Mouse (Mus musculus) lung, postnatal 14 days (tissue): ENCODE data around the gene Pa2g4.
A peak's percentile ranks its signal among the peaks of the same experiment; 100 is the strongest.
"Not testable (repeated sequence)": the region's sequence is repeated elsewhere in the genome, so short reads cannot be mapped to it uniquely, and the experiment has no call there.

ENCODE experiments used
- DNase-seq: peaks from one replicate; pipeline ENCODE4 v3.0.0; 2021

Pa2g4 gene

DNA sequence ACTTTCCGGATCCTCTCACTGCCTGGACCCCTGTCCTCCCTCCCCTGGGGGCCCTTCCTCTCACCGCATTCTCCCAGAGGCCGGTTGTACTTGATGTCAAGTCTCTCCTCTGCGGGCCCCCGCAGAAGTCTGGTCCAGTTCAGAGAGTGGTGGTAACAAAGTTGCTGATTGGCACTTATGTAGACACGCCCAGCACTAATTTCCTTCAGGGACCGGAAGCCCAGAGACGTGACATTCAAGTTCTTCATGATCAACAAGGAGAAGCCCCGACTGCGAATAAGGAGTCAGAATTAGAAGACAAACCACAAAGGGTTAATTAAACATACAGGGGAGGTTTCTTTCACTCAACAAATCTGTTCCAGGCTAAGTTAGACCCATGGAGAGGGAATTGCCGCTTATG is 12.5 kb upstream of the Pa2g4 start:
- no peak for DNase-seq

DNA sequence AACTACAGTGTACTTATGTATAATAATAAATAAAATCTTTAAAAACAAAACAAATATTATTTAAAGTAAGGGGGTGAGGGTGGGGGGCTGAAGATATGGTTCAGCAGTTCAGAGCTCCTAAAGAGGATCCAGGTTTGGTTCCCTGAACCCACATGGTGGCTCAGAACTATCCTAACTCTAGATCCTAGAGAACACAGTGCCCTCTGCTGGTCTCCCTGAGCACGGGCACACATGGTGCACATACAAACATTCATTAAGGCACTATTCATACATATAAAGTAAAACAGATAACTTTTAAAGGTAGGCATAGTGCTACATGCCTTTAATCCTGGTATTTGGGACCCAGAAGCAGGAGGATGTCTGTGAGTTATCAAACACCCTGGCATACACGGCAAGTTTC is 9.3 kb upstream of the Pa2g4 start:
- DNase-seq: no peak

DNA sequence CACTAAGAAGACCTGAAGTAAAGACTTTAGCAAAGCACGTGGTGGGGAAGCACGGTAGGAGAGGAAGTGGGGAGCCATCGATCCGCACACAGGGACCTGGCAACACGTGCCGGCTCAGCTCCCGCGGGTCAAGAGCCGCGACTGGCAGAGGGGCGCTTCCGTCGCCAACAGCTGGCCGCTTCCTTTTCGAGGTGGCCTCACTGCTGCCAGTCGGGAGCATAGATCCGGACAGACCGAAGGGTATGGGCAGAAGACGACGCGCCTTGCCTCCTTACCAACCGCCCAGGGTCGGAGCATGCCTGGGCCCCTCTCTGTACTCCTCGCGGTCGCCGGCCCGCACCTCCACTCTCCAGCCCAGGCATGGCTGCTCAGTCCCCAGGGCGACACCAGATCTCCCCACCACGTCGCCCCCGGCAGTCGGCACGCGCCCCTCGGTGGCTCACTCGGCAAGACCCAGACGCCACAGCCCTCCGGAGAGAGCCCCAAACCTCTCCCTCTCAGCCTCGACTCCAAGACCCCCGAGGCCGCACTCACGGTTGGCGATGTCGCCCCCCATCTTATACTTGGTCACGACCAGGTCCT is 490 bp downstream of the Pa2g4 start:
- peak; percentile 24 for DNase-seq

DNA sequence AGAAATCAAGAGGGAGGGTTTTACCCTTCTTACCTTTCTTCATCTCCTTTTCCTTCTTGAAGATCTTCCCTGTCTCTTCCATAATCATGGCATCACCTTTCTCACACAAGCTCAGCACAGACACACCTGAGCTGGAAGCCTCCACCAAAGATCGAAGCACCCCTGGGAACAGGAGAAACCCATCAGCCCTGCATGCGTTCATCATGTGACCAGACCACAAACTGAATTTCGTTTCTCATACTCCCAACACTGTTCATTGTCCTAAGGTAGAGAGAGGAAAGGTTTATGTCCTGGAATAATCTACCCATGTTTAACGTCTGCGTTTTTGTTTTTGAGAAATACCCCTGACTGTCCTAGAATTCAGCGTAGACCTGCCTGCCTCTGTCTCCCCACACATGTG is 2.2 kb downstream of the Pa2g4 start:
- DNase-seq: no peak

DNA sequence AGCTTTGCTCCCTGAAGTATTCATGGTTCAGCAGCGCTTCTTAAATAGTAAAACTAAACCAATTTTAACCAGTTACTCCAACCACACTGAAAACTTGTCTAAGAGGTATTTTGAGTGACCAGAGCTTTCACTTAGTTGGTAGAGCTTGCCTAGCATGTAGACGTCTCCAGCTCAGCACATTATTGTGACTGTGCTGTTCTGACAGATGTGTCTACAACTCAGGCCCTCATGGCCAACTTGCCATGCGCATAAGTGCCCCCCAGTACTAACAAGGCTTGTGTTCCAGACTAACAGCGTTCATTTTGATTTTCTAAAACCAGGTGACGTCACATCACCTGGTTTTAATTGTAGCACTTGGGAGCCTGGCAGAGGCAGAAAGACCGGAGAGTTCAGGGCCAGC is 8.8 kb downstream of the Pa2g4 start:
- no peak for DNase-seq

DNA sequence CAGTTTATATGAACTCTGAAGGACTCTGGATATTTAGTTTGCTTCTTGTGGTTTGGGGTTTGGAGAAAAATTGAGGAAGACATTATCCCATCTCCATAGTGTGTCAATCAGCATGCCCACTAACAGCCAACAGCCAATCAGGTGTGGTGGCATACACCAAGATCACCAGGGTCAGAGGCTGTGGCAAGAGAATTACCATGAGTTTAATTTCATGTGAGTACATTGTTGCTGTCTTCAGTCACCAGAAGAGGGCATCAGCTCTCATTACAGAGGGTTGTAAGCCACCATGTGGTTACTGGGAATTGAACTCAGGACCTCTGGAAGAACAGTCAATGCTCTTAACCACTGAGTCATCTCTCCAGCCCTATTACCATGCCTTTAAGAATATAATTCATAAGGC is 9.5 kb downstream of the Pa2g4 start:
- DNase-seq: no peak

DNA sequence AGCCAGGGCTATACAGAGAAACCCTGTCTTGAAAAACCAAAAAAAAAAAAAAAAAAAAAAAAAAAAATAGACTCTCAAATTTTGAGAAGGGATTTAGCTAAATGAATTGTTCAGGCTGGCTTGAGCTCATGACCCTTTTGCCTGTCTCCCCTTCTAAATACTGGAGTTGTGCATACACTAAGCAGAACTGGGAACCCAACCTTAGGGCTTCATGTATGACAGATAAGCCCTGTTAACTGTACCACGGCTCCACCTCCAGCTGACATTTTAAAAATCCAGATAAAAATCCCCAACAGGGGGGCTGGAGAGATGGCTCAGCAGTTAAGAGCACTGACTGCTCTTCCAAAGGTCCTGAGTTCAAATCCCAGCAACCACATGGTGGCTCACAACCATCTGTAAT is 10.2 kb downstream of the Pa2g4 start:
- DNase-seq: not testable (repeated sequence)

DNA sequence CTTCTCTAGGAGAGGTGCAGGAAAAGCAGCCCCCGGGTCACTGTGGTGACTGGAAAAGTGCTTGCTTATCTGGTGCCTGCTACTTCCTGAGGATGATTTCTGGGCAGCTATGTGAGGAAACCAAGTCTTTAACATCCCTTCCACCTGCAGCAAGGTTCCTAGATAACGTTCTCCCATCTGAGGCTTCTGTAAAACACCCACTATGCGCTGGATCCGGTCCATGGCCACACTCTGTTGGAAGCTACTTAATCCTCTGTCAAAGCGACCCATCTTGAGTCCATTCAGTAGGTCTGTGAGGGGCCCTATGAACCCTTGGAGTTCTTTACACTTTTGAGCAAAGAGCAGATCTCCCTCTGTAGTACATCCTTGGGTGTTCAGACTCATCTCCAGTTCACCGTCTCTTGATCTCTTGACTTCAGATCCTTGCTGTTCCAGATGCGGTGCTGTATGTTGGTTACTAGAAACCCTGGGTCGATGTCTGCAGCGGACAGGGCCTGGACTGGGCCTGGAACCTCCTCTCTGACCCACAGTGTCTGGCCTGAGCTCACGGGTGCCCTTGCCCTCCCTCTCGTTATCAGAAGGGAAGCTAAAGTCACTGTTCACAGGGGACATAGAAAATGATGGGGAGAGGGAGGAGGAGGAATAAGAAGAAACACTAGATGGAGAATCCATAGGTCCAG is 15.5 kb downstream of the Pa2g4 start:
- not testable (repeated sequence) for DNase-seq

DNA sequence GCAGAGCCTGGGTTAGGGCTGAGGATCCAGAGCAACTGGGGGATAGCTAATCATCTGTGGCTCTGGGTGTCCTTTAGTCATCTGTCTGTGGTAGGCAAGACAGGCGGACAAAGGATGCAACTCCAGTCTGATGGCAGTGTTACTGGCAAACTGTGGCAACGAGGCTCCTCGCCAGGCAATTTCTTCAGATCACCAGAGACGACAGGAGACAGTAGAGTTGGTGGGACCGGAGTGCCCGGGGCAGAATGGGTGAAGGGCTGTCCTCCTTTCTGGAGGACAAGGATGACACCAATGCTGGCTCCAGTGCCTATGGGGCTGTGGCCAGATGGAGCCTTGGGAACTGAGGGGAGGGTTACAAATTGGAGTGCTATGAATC is 16.1 kb downstream of the Pa2g4 start:
- DNase-seq: not testable (repeated sequence)

DNA sequence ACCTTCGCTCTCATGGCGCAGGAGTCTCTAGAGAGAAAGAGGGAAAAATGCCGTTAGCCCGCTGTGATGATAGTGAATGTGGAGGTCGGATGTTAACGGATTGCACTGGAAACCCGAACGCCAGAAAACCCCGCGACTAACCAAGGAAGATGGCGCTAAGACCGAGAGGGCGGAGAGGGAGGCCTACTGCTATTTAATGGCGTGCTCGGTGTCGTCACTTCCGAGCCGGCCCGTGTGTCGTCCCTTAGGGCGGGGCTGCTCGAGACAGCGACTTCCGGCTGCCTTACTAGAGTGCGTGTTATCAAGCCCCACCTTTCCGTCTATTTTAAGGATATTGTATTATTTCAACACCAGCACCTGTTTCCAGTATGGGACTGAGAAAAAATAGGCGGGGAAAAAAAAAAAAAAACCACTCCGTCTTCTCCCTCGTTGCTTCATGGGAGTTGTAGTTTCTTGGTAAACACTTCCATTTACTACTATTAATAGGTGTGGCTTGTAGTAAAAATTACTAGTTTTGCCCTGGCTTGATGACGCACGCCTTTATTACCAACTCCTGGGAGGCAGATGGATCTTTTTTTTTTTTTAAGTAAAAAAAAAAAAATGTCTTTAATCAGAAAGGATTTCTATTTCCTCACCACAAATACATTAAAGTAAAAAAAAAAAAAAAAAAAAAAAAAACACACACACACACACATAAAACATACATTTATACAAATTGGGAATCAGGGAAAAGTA is 16.7 kb downstream of the Pa2g4 start, which contains the start of gene Rpl41:
Gene Rpl41 (minus strand): TSS at position 359 of the 735 bp plus-strand sequence.
- peak; percentile 91 for DNase-seq

DNA sequence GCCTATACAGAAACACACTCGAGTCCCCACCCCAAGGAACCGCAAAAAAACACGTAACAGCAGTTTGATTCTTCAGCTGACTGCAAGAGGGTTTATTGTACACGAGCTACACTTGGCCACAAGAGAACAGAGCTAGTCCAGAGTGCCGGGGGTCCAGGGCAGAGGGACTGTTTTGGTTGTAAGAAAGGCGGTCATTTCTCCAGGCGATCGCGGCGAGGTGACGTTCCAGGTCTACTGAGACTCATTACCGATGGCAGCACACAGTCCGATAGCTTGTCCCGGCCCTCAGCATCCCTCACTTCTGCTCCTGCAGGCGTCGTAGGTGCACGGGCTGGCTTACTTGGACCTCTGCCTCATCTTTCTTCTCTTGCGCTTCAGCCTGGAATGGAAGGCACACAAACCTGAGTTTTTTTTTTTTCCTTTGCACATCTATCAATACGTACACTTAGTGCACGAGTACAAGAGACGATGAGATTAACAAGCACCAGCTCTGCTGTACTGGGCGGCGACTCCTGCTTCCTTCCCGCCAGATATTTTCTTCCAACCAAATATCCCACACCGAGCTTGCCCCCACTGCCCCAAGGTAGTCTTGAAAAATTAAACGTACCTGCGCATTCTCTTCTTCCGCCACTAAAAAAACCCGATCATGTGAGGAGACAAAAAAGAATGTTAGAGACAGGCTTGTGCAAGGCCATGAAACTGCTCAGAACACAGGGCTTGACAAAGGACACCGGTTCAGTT is 17.6 kb downstream of the Pa2g4 start:
- DNase-seq: not testable (repeated sequence)

DNA sequence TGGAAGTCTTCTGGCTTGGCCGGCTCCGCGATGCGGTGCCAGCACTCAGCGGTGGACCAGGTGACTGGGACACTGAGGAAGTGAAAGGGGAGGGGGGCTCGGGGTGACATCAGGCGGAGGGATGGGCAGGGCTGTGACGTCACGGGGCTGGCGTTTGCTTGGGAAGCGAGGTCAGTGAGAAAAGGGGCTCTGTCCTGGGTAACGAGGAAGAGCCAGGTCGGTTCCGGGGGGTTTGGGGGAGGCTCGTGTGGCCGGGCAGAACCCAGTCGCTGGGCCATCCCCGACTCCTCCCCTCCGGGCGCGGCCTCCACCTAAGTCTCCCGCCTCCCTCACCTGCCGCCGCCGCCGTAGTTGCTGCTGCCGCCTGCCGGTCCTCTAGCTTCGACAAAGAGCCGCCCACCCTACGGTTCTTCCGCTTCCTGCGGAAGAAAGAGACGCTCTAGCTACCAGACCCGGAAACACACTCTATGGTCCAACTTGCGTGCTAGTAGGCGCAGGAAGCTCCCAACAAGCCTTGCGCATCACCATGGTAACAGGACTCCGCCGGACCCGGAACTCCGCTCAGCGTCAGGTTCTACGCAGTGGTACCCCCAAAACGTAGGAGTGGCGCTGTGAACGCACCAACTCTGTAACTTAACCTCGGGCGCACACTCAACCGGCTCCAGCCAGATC is 18.3 kb downstream of the Pa2g4 start, which contains the start of gene Zc3h10:
Gene Zc3h10 (minus strand): TSS at position 414 of the 672 bp plus-strand sequence.
- peak; percentile 92 for DNase-seq

DNA sequence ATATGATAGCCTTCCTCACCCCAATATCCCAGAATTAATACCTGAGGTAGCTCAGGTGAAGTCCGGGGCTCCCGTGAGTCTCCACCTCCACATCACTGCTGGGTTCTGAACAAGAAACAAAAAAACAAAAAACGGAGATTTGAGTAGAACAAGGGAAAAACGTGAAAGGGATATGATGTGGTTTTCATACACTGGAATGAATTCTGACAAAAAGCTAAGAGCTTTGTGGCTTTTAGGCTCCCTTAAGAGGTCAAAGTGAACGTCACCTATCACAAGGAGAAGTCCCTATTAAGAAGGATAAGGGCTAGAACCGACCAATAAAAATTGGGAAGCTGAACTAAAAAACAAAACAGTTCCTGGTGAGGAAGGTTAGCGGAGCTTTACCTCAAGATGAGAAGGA is 19.0 kb downstream of the Pa2g4 start:
- no peak for DNase-seq

DNA sequence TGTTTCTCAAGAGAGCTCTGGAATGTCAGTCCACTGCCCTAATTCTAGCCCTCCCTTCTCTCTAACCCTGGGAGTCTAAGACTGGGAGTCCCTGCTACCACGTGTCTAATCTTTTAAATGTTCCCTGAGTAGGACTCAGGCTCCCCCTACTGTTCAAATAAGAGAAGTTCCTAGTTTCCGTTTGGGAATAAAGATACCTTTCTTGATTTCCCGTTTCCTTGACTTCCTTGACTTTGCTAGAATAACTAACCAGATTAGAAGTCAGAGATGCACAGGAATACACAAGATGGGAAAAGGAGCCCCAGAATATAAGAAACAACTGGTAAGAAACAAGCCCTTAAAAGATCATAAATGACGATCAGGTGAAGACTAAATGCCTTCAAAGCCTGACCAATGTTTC is 19.4 kb downstream of the Pa2g4 start:
- no peak for DNase-seq

DNA sequence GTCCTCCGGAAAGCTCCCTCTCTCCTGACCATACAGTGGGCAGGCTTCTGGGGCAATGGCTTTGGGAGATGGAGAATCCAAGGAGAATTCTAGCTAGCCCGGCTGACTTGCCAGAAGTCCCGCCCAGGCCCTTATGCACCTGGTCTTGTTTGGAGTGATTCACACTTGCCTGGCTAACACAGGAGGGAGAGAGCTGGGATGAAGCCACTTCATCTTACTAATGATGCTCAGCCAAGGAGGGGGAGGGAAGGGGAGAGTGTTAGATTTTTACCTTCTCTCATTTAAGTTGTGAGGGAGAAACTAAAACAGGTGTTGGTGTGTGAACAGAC is 20.3 kb downstream of the Pa2g4 start:
- DNase-seq: no peak

DNA sequence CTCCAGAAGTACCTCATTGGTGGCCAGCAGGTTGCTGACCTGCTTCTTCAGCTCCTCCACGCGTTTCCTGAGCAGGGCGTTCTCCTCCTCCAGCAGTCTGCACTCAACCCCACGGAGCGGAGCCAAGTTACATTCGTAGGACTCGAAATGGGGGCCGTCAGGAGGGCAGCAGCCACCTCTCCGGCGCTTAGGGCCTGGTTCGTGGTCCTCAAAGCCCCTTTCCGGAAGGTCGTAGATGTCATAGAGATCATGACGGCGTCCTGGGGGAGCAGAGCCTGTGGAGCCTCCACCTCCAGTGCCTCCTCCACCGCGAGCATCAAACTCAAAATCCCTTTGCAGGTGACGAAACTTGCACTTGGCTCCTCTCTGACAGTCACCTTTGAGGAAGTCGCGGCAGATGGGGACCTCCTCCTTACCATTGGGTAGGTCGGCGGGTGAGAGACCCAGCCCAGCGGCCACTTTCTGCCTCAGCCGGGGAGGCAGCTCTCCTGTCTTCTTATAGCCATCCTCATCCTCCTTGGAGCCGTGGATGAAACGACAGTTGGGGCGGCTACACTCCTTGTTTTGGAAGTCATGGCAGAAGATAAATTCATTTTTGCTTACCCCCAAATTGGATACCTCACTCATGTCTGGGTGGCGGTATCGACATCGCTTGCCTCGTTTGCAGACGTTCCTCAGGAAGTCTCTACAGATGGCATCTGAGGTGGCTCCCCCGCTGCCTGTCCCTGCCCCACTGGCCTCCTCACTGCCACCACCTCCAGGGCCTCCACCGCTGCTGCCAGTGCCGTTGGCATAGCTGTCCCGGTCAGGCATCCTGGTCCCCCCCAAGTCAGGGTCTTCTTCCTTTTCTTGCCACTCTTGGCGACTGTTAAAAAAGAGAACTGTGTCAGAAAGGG is 20.9 kb downstream of the Pa2g4 start:
- no peak for DNase-seq

DNA sequence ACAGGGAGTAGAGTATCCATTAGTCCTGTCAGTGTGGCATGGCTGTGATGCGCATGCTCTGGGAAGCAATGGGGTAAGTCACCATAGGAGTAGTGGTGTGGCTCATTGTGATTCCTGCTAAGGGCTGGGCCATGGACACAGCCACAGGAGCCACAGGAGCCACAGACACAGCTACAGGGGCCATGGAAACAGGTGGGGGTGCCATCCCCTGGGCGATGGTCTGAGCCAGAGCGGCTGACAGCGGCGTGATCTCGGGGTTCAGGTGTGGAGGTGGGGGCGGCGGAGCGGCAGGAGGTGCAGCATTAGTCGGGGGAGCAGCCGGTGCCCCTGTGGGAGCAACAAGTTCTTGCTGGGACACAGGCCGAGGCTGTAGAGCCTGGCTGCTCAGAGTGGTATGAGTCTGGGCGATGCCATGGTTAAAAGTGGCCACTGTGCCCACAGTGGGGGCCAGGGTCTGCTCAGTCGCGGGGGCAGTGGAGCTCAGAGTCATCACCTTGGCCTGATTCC is 21.6 kb downstream of the Pa2g4 start:
- DNase-seq: no peak

DNA sequence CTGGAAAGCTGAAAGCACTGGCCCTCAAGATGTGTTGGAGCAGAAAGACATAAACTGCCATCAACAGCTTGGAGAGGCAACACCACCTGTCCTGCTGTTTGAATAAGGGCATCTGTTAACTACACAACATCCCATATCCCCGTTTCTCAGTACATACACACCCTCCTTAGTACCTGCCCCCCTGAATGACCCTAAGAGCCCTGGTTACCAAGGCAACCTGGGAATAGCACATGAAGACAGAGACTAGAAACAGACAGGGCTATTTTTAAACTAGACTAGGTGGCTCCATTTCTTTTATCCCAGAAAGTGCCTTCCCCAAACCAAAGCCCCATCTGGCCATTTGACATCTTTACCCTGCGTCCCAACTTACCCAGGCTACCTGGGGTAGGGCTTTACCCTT is 22.7 kb downstream of the Pa2g4 start:
- no peak for DNase-seq

DNA sequence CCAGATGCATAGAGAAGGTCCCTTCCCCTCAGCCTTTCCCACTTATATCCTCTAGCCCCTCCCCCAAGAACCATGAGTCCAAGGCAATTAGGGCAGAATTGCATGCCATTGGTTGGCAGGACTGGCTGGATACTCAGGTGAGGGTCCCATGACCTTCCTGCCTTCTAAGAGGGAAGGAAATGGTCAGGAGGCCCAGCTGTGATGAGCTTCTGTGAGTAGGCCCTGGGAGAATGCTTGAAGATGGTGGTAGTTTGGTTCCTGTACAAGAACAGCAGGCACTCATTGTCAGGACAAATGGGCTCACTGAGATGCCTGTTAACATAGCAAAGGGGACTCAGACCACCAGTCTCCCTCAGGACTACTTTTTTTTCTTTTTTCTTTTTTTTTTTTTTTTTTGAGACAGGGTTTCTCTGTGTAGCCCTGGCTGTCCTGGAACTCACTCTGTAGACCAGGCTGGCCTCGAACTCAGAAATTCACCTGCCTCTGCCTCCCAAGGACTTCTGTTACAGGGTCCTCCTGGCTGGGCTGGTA is 27.4 kb downstream of the Pa2g4 start:
- DNase-seq: no peak

DNA sequence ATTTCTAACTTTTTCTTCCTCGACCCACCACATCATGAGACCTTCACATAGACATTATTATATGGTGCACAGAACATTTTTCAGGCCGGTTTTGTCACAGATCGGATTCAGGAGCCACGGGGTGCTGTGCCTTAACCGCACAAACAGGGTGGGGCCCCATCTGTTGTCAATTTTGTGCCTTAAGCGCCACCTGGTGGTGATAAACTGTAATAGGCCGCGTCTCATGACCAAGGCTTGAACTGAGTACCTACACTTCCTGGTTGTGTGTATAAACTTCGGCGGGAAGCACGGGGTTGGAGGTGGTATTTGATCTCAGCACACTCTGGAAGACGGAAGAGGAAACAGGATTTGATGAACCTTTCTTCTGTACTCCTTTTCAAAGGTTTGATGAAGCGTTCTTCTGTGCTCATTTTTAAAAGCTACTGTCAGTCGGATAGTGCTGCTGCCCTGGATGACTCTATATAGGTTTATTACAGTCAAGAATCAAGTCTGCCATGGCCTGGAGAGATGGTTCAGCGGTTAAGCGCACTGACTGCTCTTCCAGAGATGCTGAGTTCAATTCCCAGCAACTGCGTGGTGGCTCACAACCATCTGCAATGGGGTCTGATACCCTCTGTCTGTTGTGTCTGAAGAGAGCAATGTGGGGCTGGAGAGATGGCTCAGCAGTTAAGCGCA is 29.4 kb downstream of the Pa2g4 start:
- DNase-seq: peak; percentile 92
